Mouse (Mus musculus): Measurements from ENCODE around the gene Cabp4. TPM values are rescaled to one million over a fixed set of nuclear protein-coding genes. Genes with fewer than 3 reads are reported as not detected.

Cabp4 gene
- polyA plus RNA-seq (2015; fragmentation: Illumina TruSeq; extraction: RNeasy Lipid Tissue Mini Kit (QIAGEN cat#74804); ENCODE audit: insufficient read depth, low read depth, low replicate concordance): not detected

GRCm38 (mm10) chr19:4143759-4144268 is at the start of gene Cabp4:
Gene Cabp4, minus strand, starts transcription at chr19:4144033.

GRCm38 (mm10) chr19:4191528-4192250 is 47.9 kb upstream of the Cabp4 start, which contains the start of gene Ppp1ca:
Gene Ppp1ca, plus strand, starts transcription at chr19:4192065.

GRCm38 (mm10) chr19:4190831-4191334 is 47.0 kb upstream of the Cabp4 start, which contains the start of gene Tbc1d10c:
Gene Tbc1d10c, minus strand, starts transcription at chr19:4191284.

GRCm38 (mm10) chr19:4175368-4175947 is 31.6 kb upstream of the Cabp4 start, which contains the start of gene Carns1:
Gene Carns1, minus strand, starts transcription at chr19:4175479.

GRCm38 (mm10) chr19:4162646-4163542 is 19.1 kb upstream of the Cabp4 start, which contains the start of gene Rps6kb2:
Gene Rps6kb2, minus strand, starts transcription at chr19:4163354.

DNA sequence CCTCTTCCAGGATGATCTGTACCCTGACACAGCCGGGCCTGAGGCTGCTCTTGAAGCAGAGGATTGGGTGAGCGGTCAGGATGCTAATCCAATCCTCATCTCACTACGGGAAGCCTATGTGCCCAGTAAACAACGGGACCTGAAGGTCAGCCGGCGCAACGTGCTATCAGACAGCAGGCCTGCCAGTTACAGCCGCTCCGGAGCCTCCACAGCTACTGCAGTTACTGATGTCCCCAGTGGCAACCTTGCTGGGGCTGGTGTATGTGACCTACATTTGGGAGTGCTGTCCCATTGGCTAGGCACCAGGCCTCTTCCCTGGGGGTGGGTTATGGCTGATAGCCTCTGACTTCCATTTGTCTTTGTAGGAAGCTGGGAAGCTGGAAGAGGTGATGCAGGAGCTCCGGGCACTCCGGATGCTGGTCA is 9.4 kb upstream of the Cabp4 start, which contains the start of gene Ptprcap:
TSS of gene Ptprcap (plus strand) at position 373 of the 423 bp plus-strand sequence.

DNA sequence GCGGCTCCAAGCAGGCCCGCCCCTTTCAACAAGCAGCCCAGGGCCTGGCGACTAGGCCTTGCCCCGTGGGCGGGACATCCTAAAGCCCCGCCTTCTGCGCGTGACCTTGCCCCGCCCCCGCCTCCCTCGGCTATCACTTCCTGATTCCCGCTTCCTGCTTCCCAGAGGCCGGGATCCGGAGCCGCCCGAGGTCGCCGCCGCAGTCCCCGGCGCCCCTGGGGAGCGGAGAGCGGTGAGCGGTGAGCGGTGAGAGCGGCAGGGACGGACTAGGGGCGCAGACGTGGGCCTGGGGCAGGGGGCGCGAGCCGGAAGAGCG is 4.6 kb upstream of the Cabp4 start, which contains the start of gene Coro1b:
TSS of gene Coro1b (plus strand) at position 129 of the 316 bp plus-strand sequence.

DNA sequence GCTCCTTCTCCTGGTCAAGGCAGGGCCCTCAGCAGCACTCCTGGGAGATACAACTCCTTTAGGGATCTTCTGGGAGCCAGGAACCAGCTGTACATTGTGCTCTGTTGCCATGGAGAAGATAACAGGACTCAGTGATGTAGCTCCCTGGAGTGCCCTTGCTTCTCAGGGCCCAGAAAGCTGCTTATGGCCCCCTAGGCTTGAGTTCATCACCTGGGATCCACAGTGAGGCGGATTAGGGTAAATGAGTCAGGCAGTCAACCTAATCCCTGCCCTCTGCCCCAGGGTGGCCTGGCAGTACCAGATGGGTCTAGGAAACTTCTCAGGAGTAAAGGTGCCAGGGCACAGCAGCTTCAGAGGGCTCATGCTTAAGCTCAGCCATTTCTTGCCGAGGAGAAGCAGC is 4.4 kb downstream of the Cabp4 start, which contains the start of gene Gpr152:
TSS of gene Gpr152 (plus strand) at position 342 of the 400 bp plus-strand sequence.

GRCm38 (mm10) chr19:4125741-4126696 is 17.8 kb downstream of the Cabp4 start, which contains the start of gene Aip:
Gene Aip, minus strand, starts transcription at chr19:4125858.

DNA sequence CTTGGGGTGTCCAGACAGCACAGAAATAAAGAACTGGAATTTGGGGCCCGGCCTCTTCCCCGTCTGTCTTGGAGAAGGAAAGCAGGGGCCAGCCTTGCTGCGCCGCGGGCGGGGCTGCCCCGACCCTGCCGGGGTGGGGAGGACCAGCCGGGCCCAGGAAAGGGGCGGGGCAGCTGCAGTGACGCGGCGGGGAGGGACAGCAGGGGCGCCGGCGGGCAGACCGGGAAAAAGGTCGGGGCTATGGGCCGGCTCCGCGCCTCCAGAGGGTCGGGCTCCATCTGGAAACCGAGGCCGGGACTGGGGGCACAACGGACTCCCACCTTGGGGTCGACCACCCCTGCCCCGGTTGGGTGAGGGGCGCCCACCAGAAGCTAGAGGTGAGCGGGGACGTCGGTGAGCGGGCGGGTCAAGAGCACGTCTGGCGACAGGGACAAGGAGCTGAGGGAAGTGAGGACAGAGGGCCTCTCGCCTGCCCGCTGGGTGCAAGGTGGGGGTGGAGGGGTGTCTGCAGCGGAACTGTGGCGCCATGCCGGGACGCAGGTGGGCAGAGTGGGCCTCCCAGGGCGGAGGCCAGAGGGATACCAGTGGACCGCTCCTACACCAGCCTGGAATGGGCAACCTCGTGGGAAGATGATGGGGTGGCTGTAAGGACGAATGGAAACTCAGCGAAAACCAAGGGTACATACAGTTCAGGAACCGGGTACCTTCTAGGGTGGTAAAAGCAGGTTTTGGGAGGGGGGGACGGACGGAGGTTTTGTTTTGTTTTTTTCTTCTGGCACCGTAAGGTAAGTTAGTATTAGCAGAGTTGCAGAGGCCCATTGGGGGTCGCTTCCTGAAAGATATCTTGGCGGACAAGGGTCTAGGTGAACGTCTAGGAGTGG is 43.8 kb downstream of the Cabp4 start, which contains the start of gene Pitpnm1:
TSS of gene Pitpnm1 (plus strand) at position 162 of the 881 bp plus-strand sequence.

DNA sequence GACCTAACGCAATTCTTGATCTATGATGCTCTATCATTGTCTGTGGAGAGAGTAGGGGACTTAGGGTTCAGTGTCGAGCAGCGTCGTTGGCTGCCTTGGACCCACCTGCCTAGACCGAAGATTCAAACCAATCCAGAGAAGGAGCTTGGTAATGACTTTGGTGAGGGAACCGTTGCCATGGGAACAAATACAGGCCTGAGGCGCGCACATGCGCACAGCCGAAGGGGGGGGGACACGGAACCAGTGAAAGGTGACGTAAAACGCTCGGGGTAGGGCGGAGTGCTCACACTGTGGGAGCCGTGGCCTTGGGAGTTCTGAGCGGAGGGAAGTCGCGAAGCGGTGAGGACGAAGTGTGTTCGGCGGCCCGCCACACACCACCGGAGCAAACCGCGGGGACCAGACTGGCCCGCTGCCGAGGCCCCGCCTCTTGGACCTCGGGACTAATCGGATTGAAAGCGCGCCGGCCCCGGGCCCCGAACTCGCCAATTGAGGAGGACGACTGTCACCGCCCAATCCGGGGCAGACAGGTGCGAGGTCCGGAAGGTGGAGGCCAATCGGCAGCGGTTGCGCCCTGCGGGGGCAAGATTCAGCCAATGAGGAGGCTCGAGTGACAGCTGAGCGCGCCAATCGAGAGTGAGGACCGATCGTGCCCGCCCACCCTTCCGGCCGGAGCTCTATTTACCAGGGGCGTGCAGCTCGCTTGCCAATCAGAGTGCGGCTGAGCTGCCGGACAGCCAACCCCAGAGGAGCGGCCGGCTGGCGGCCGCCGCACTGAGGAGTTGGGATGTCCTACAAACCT is 47.0 kb downstream of the Cabp4 start, which contains the start of gene Cdk2ap2:
TSS of gene Cdk2ap2 (plus strand) at position 541 of the 799 bp plus-strand sequence.

Other genes with a start within 250 kb of the Cabp4 start
- 67.9 TPM for gene Tcirg1, start 236.9 kb downstream of the Cabp4 start, polyA plus RNA-seq (2015; fragmentation: Illumina TruSeq; extraction: RNeasy Lipid Tissue Mini Kit (QIAGEN cat#74804); ENCODE audit: insufficient read depth, low read depth, low replicate concordance)
- 32.0 TPM for gene Ndufs8, start 231.3 kb downstream of the Cabp4 start, polyA plus RNA-seq (2015; fragmentation: Illumina TruSeq; extraction: RNeasy Lipid Tissue Mini Kit (QIAGEN cat#74804); ENCODE audit: insufficient read depth, low read depth, low replicate concordance)
- gene Aldh3b1, start 214.2 kb downstream of the Cabp4 start, polyA plus RNA-seq (2015; fragmentation: Illumina TruSeq; extraction: RNeasy Lipid Tissue Mini Kit (QIAGEN cat#74804); ENCODE audit: insufficient read depth, low read depth, low replicate concordance): 1.7 TPM
- gene Unc93b1, start 208.8 kb downstream of the Cabp4 start, polyA plus RNA-seq (2015; fragmentation: Illumina TruSeq; extraction: RNeasy Lipid Tissue Mini Kit (QIAGEN cat#74804); ENCODE audit: insufficient read depth, low read depth, low replicate concordance): 16.7 TPM
- not detected for gene Aldh3b3, start 185.4 kb downstream of the Cabp4 start, polyA plus RNA-seq (2015; fragmentation: Illumina TruSeq; extraction: RNeasy Lipid Tissue Mini Kit (QIAGEN cat#74804); ENCODE audit: insufficient read depth, low read depth, low replicate concordance)
- 0.63 TPM for gene Aldh3b2, start 171.7 kb downstream of the Cabp4 start, polyA plus RNA-seq (2015; fragmentation: Illumina TruSeq; extraction: RNeasy Lipid Tissue Mini Kit (QIAGEN cat#74804); ENCODE audit: insufficient read depth, low read depth, low replicate concordance)
- gene Acy3, start 157.5 kb downstream of the Cabp4 start, polyA plus RNA-seq (2015; fragmentation: Illumina TruSeq; extraction: RNeasy Lipid Tissue Mini Kit (QIAGEN cat#74804); ENCODE audit: insufficient read depth, low read depth, low replicate concordance): 3.5 TPM
- not detected for gene Tbx10, start 151.3 kb downstream of the Cabp4 start, polyA plus RNA-seq (2015; fragmentation: Illumina TruSeq; extraction: RNeasy Lipid Tissue Mini Kit (QIAGEN cat#74804); ENCODE audit: insufficient read depth, low read depth, low replicate concordance)
- 9.6 TPM for gene Nudt8, start 143.5 kb downstream of the Cabp4 start, polyA plus RNA-seq (2015; fragmentation: Illumina TruSeq; extraction: RNeasy Lipid Tissue Mini Kit (QIAGEN cat#74804); ENCODE audit: insufficient read depth, low read depth, low replicate concordance)
- 0.68 TPM for gene Gm49405, start 143.4 kb downstream of the Cabp4 start, polyA plus RNA-seq (2015; fragmentation: Illumina TruSeq; extraction: RNeasy Lipid Tissue Mini Kit (QIAGEN cat#74804); ENCODE audit: insufficient read depth, low read depth, low replicate concordance)
- 5.5 TPM for gene Doc2g, start 140.7 kb downstream of the Cabp4 start, polyA plus RNA-seq (2015; fragmentation: Illumina TruSeq; extraction: RNeasy Lipid Tissue Mini Kit (QIAGEN cat#74804); ENCODE audit: insufficient read depth, low read depth, low replicate concordance)
- 42.7 TPM for gene Ndufv1, start 131.2 kb downstream of the Cabp4 start, polyA plus RNA-seq (2015; fragmentation: Illumina TruSeq; extraction: RNeasy Lipid Tissue Mini Kit (QIAGEN cat#74804); ENCODE audit: insufficient read depth, low read depth, low replicate concordance)
- 449 TPM for gene Gstp1, start 106.0 kb downstream of the Cabp4 start, polyA plus RNA-seq (2015; fragmentation: Illumina TruSeq; extraction: RNeasy Lipid Tissue Mini Kit (QIAGEN cat#74804); ENCODE audit: insufficient read depth, low read depth, low replicate concordance)
- 112 TPM for gene Gstp2, start 98.0 kb downstream of the Cabp4 start, polyA plus RNA-seq (2015; fragmentation: Illumina TruSeq; extraction: RNeasy Lipid Tissue Mini Kit (QIAGEN cat#74804); ENCODE audit: insufficient read depth, low read depth, low replicate concordance)
- not detected for gene Gstp3, start 84.5 kb downstream of the Cabp4 start, polyA plus RNA-seq (2015; fragmentation: Illumina TruSeq; extraction: RNeasy Lipid Tissue Mini Kit (QIAGEN cat#74804); ENCODE audit: insufficient read depth, low read depth, low replicate concordance)
- gene Cabp2, start 62.5 kb downstream of the Cabp4 start, polyA plus RNA-seq (2015; fragmentation: Illumina TruSeq; extraction: RNeasy Lipid Tissue Mini Kit (QIAGEN cat#74804); ENCODE audit: insufficient read depth, low read depth, low replicate concordance): 118 TPM
- 35.8 TPM for gene Cdk2ap2, start 46.9 kb downstream of the Cabp4 start, polyA plus RNA-seq (2015; fragmentation: Illumina TruSeq; extraction: RNeasy Lipid Tissue Mini Kit (QIAGEN cat#74804); ENCODE audit: insufficient read depth, low read depth, low replicate concordance)
- 10.6 TPM for gene Pitpnm1, start 44.0 kb downstream of the Cabp4 start, polyA plus RNA-seq (2015; fragmentation: Illumina TruSeq; extraction: RNeasy Lipid Tissue Mini Kit (QIAGEN cat#74804); ENCODE audit: insufficient read depth, low read depth, low replicate concordance)
- gene Aip, start 18.2 kb downstream of the Cabp4 start, polyA plus RNA-seq (2015; fragmentation: Illumina TruSeq; extraction: RNeasy Lipid Tissue Mini Kit (QIAGEN cat#74804); ENCODE audit: insufficient read depth, low read depth, low replicate concordance): 19.1 TPM
- not detected for gene Gpr152, start 4.2 kb downstream of the Cabp4 start, polyA plus RNA-seq (2015; fragmentation: Illumina TruSeq; extraction: RNeasy Lipid Tissue Mini Kit (QIAGEN cat#74804); ENCODE audit: insufficient read depth, low read depth, low replicate concordance)
- 31.1 TPM for gene Coro1b, start 4.6 kb upstream of the Cabp4 start, polyA plus RNA-seq (2015; fragmentation: Illumina TruSeq; extraction: RNeasy Lipid Tissue Mini Kit (QIAGEN cat#74804); ENCODE audit: insufficient read depth, low read depth, low replicate concordance)
- 8.4 TPM for gene Ptprcap, start 9.6 kb upstream of the Cabp4 start, polyA plus RNA-seq (2015; fragmentation: Illumina TruSeq; extraction: RNeasy Lipid Tissue Mini Kit (QIAGEN cat#74804); ENCODE audit: insufficient read depth, low read depth, low replicate concordance)
- 31.4 TPM for gene Rps6kb2, start 19.3 kb upstream of the Cabp4 start, polyA plus RNA-seq (2015; fragmentation: Illumina TruSeq; extraction: RNeasy Lipid Tissue Mini Kit (QIAGEN cat#74804); ENCODE audit: insufficient read depth, low read depth, low replicate concordance)
- 1.00 TPM for gene Carns1, start 31.4 kb upstream of the Cabp4 start, polyA plus RNA-seq (2015; fragmentation: Illumina TruSeq; extraction: RNeasy Lipid Tissue Mini Kit (QIAGEN cat#74804); ENCODE audit: insufficient read depth, low read depth, low replicate concordance)
- 0.87 TPM for gene Tbc1d10c, start 47.3 kb upstream of the Cabp4 start, polyA plus RNA-seq (2015; fragmentation: Illumina TruSeq; extraction: RNeasy Lipid Tissue Mini Kit (QIAGEN cat#74804); ENCODE audit: insufficient read depth, low read depth, low replicate concordance)
- gene Ppp1ca, start 48.0 kb upstream of the Cabp4 start, polyA plus RNA-seq (2015; fragmentation: Illumina TruSeq; extraction: RNeasy Lipid Tissue Mini Kit (QIAGEN cat#74804); ENCODE audit: insufficient read depth, low read depth, low replicate concordance): 54.4 TPM
- gene Rad9a, start 57.6 kb upstream of the Cabp4 start, polyA plus RNA-seq (2015; fragmentation: Illumina TruSeq; extraction: RNeasy Lipid Tissue Mini Kit (QIAGEN cat#74804); ENCODE audit: insufficient read depth, low read depth, low replicate concordance): 2.1 TPM
- 2.8 TPM for gene Clcf1, start 70.2 kb upstream of the Cabp4 start, polyA plus RNA-seq (2015; fragmentation: Illumina TruSeq; extraction: RNeasy Lipid Tissue Mini Kit (QIAGEN cat#74804); ENCODE audit: insufficient read depth, low read depth, low replicate concordance)
- not detected for gene AC109138.7, start 70.3 kb upstream of the Cabp4 start, polyA plus RNA-seq (2015; fragmentation: Illumina TruSeq; extraction: RNeasy Lipid Tissue Mini Kit (QIAGEN cat#74804); ENCODE audit: insufficient read depth, low read depth, low replicate concordance)
- gene Pold4, start 87.9 kb upstream of the Cabp4 start, polyA plus RNA-seq (2015; fragmentation: Illumina TruSeq; extraction: RNeasy Lipid Tissue Mini Kit (QIAGEN cat#74804); ENCODE audit: insufficient read depth, low read depth, low replicate concordance): 14.6 TPM
- 23.7 TPM for gene Ssh3, start 125.1 kb upstream of the Cabp4 start, polyA plus RNA-seq (2015; fragmentation: Illumina TruSeq; extraction: RNeasy Lipid Tissue Mini Kit (QIAGEN cat#74804); ENCODE audit: insufficient read depth, low read depth, low replicate concordance)
- 1.0 TPM for gene Ankrd13d, start 139.1 kb upstream of the Cabp4 start, polyA plus RNA-seq (2015; fragmentation: Illumina TruSeq; extraction: RNeasy Lipid Tissue Mini Kit (QIAGEN cat#74804); ENCODE audit: insufficient read depth, low read depth, low replicate concordance)
- 33.0 TPM for gene Grk2, start 162.2 kb upstream of the Cabp4 start, polyA plus RNA-seq (2015; fragmentation: Illumina TruSeq; extraction: RNeasy Lipid Tissue Mini Kit (QIAGEN cat#74804); ENCODE audit: insufficient read depth, low read depth, low replicate concordance)